Mouse (Mus musculus): Measurements from ENCODE around the gene Pdik1l.

The Pdik1l gene

GRCm38 (mm10) chr4:134298626-134299497 is 11.2 kb upstream of the Pdik1l start:
- DNase-seq (ENCODE audit: low read depth, low spot score): peak; percentile 81

GRCm38 (mm10) chr4:134297369-134297768 is 9.7 kb upstream of the Pdik1l start:
- DNase-seq (ENCODE audit: low read depth, low spot score): no peak

- peak; percentile 79 for DNase-seq (ENCODE audit: low read depth, low spot score)
These were observed 8.8 kb upstream of the Pdik1l start for GRCm38 (mm10) chr4:134296523-134296922.

GRCm38 (mm10) chr4:134296096-134296495 is 8.4 kb upstream of the Pdik1l start:
- peak; percentile 72 for DNase-seq (ENCODE audit: low read depth, low spot score)

- no peak for DNase-seq (ENCODE audit: low read depth, low spot score)
These were observed 6.0 kb upstream of the Pdik1l start for GRCm38 (mm10) chr4:134293692-134294163.

- no peak for DNase-seq (ENCODE audit: low read depth, low spot score)
These were observed 5.5 kb upstream of the Pdik1l start for GRCm38 (mm10) chr4:134293061-134293691.

- DNase-seq (ENCODE audit: low read depth, low spot score): peak; percentile 88
These were observed 4.4 kb upstream of the Pdik1l start for GRCm38 (mm10) chr4:134292067-134292466.

GRCm38 (mm10) chr4:134288397-134289256 is 932 bp upstream of the Pdik1l start:
- no peak for DNase-seq (ENCODE audit: low read depth, low spot score)

- peak; percentile 95 for DNase-seq (ENCODE audit: low read depth, low spot score)
These were observed 529 bp downstream of the Pdik1l start for GRCm38 (mm10) chr4:134287168-134287564.

- peak; percentile 38 for DNase-seq (ENCODE audit: low read depth, low spot score)
These were observed 1.2 kb downstream of the Pdik1l start for GRCm38 (mm10) chr4:134286226-134287167.

- no peak for DNase-seq (ENCODE audit: low read depth, low spot score)
These were observed 2.8 kb downstream of the Pdik1l start for GRCm38 (mm10) chr4:134284942-134285341.

- peak; percentile 87 for DNase-seq (ENCODE audit: low read depth, low spot score)
These were observed 14.0 kb downstream of the Pdik1l start for GRCm38 (mm10) chr4:134273417-134274345.

GRCm38 (mm10) chr4:134272731-134273416 is 14.8 kb downstream of the Pdik1l start:
- no peak for DNase-seq (ENCODE audit: low read depth, low spot score)

- DNase-seq (ENCODE audit: low read depth, low spot score): no peak
These were observed 15.7 kb downstream of the Pdik1l start for GRCm38 (mm10) chr4:134271979-134272378.

- DNase-seq (ENCODE audit: low read depth, low spot score): peak; percentile 35
These were observed 18.1 kb downstream of the Pdik1l start for GRCm38 (mm10) chr4:134269622-134270021.

- peak; percentile 91 for DNase-seq (ENCODE audit: low read depth, low spot score)
These were observed 19.5 kb downstream of the Pdik1l start for GRCm38 (mm10) chr4:134268102-134268655.

GRCm38 (mm10) chr4:134265860-134266585 is 21.7 kb downstream of the Pdik1l start:
- no peak for DNase-seq (ENCODE audit: low read depth, low spot score)

GRCm38 (mm10) chr4:134263191-134263590 is 24.5 kb downstream of the Pdik1l start:
- peak; percentile 92 for DNase-seq (ENCODE audit: low read depth, low spot score)
